In the genomic region with DNA sequence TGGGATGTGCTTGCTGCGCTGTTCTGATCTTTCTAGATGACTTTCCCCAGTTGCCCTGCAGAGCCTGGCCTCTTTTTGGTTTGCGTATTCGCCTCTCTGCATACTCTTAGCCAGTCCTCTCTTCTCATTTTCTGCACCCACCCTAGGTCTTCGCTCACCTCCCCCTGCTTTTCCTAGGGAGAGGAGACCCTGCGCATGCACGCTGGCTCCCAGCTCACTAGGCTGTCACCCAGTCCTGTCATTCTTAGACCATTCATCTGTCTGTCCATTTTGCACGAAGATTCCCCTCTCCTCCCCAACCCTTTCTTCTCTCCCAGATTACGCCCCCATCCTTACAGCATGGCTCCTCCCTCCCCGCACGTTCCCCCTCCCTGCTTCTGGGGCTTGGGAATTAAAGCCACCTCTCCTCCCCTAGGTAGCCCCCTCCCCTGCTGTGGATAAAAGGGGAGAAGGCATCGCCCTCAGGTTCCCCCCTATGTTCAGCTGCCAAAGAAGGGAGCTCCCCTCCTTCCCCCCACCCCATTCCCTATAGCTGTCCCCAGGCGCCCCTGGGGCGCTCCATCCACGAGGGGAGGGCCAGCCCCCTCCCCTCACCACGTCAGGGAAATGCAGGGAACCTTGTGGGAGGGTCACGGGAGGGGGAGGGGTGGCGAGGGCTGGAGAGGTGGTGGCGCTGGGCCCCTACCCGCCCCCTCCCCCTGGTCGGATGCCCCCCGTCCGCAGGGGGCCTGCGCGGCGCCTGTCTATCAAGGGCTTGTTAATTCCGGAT, we compare ENCODE assay signal across 8 mouse cellular contexts. TPM values are rescaled to one million over a fixed set of nuclear protein-coding genes. Genes with fewer than 3 reads are reported as not detected.
A peak's percentile ranks its signal among the peaks of the same experiment; 100 is the strongest.
DNase-seq lines count a peak whose midpoint lies in the region; ATAC-seq and TF ChIP-seq lines count a peak whose summit lies in the region.

No protein-coding gene starts in this region.

- peaks cover 53% of the 10 kb centered on the region for H3K4me1 ChIP-seq in forebrain, embryonic 12.5 days
- H3K4me1 ChIP-seq in liver, embryonic 12.5 days, result peaks cover 24% of the 10 kb centered on the region

- no peak for TF ChIP-seq CTCF in left cerebral cortex, adult 2 months (IDR thresholded peaks at IDR 0.05)

- H3K4me2 ChIP-seq in forebrain, embryonic 12.5 days, result peak overlapping the region; percentile 83
- peak overlapping the region; percentile 81 for H3K4me2 ChIP-seq in liver, embryonic 12.5 days

- ATAC-seq in forebrain, embryonic 12.5 days (ENCODE audit: low FRiP score), result peak; percentile 36
- no peak for ATAC-seq in liver, embryonic 12.5 days

- H3K27me3 ChIP-seq in forebrain, embryonic 12.5 days, result peaks cover 77% of the 10 kb centered on the region
- peaks cover 97% of the 10 kb centered on the region for H3K27me3 ChIP-seq in liver, embryonic 12.5 days (replicated peaks)

- H3K4me3 ChIP-seq in left cerebral cortex, adult 2 months, result 0 out of 2 replicates have a peak overlapping the region, but pooled peaks have one; percentile 21
- peak overlapping the region; percentile 52 for H3K4me3 ChIP-seq in forebrain, embryonic 12.5 days (replicated peaks)
- peak overlapping the region; percentile 55 for H3K4me3 ChIP-seq in liver, embryonic 12.5 days

- no peak for DNase-seq in left cerebral cortex, adult 2 months (ENCODE audit: extremely low spot score in 1 of 2, low spot score in 2 of 2)
- DNase-seq in left cerebral cortex, postnatal 25 days (ENCODE audit: low spot score in 2 of 2), result no peak
- peak; percentile 52 for DNase-seq in cerebellum, adult 18-20 months
- DNase-seq in urinary bladder, postnatal 4 days (ENCODE audit: low spot score in 2 of 2), result no peak
- DNase-seq in urinary bladder, postnatal 36 days (ENCODE audit: low spot score in 2 of 2), result no peak
- DNase-seq in kidney, postnatal 36 days, result no peak

- H3K9ac ChIP-seq in forebrain, embryonic 12.5 days, result peak overlapping the region; percentile 63
- H3K9ac ChIP-seq in liver, embryonic 12.5 days, result no peak overlapping the region

- H3K9me3 ChIP-seq in forebrain, embryonic 12.5 days, result no peaks in the 10 kb centered on the region
- no peaks in the 10 kb centered on the region for H3K9me3 ChIP-seq in liver, embryonic 12.5 days (replicated peaks)

- peak overlapping the region; percentile 81 for H3K27ac ChIP-seq in left cerebral cortex, adult 2 months
- H3K27ac ChIP-seq in forebrain, embryonic 12.5 days, result peak overlapping the region; percentile 88
- H3K27ac ChIP-seq in liver, embryonic 12.5 days, result no peak overlapping the region

- intact Hi-C loops in left cerebral cortex, adult 2 months (cut with DNase I), result no loop called here
- intact Hi-C loops in left cerebral cortex, postnatal 25 days (cut with DNase I), result no loop called here

- no peaks in the 10 kb centered on the region for H3K36me3 ChIP-seq in forebrain, embryonic 12.5 days (replicated peaks)
- no peaks in the 10 kb centered on the region for H3K36me3 ChIP-seq in liver, embryonic 12.5 days

- 2% methylated on average over 19 of the region's 26 CpGs for WGBS in forebrain, embryonic 12.5 days
- 7% methylated on average over 26 of the region's 26 CpGs for WGBS in liver, embryonic 12.5 days (ENCODE audit: insufficient replicate concordance)

RNA-seq across cellular contexts. Expression of a gene that starts 24.8 kb away (rescaled TPM):
- total RNA-seq in left cerebral cortex, adult 2 months (2021), result 10 to 100 TPM; 59.5 to 63.7 TPM
- 10 to 100 TPM; 60.0 to 65.0 TPM for total RNA-seq in left cerebral cortex, postnatal 25 days (2021)
- 5.5 and 6.6 TPM in 2 replicates for polyA plus RNA-seq in forebrain, embryonic 12.5 days (2016; fragmentation: Nextera tagmentation; extraction: Ambion mirVana)
- polyA plus RNA-seq in liver, embryonic 12.5 days (2016; fragmentation: Nextera tagmentation; extraction: Ambion mirVana), result 0.05 and 0.11 TPM in 2 replicates

RNA-seq across cellular contexts. Expression of a gene that starts 26.6 kb away (rescaled TPM):
- total RNA-seq in left cerebral cortex, adult 2 months (2021), result 1 to 10 TPM; 1.5 to 2.7 TPM
- total RNA-seq in left cerebral cortex, postnatal 25 days (2021), result 1 to 10 TPM; 1.9 to 2.2 TPM
- 0.86 and 1.5 TPM in 2 replicates for polyA plus RNA-seq in forebrain, embryonic 12.5 days (2016; fragmentation: Nextera tagmentation; extraction: Ambion mirVana)
- polyA plus RNA-seq in liver, embryonic 12.5 days (2016; fragmentation: Nextera tagmentation; extraction: Ambion mirVana), result 0.38 TPM in 1 of 2 replicates, not detected in the other

RNA-seq across cellular contexts. Expression of a gene that starts 49.0 kb away (rescaled TPM):
- 100 to 1,000 TPM; 637 to 705 TPM for total RNA-seq in left cerebral cortex, adult 2 months (2021)
- total RNA-seq in left cerebral cortex, postnatal 25 days (2021), result 100 to 1,000 TPM; 571 to 587 TPM
- polyA plus RNA-seq in forebrain, embryonic 12.5 days (2016; fragmentation: Nextera tagmentation; extraction: Ambion mirVana), result 7.7 and 8.0 TPM in 2 replicates
- 0.10 and 0.18 TPM in 2 replicates for polyA plus RNA-seq in liver, embryonic 12.5 days (2016; fragmentation: Nextera tagmentation; extraction: Ambion mirVana)

RNA-seq across cellular contexts. Expression of a gene that starts 52.4 kb away (rescaled TPM):
- 1 to 10 TPM; 4.3 TPM for total RNA-seq in left cerebral cortex, adult 2 months (2021)
- 1 to 10 TPM; 3.5 to 3.9 TPM for total RNA-seq in left cerebral cortex, postnatal 25 days (2021)
- 2.5 and 2.9 TPM in 2 replicates for polyA plus RNA-seq in forebrain, embryonic 12.5 days (2016; fragmentation: Nextera tagmentation; extraction: Ambion mirVana)
- 0.50 and 0.55 TPM in 2 replicates for polyA plus RNA-seq in liver, embryonic 12.5 days (2016; fragmentation: Nextera tagmentation; extraction: Ambion mirVana)

Comparison
In these comparisons a context has a peak if more than half of its experiments do, and no peak if none do; other contexts are left out.
1. DNase-seq: peak in cerebellum, adult 18-20 months (2 of 2); none in left cerebral cortex, adult 2 months (0 of 2), left cerebral cortex, postnatal 25 days (0 of 2), urinary bladder, postnatal 4 days (0 of 2), urinary bladder, postnatal 36 days (0 of 2) and kidney, postnatal 36 days (0 of 2).
2. Peak in every context shown above with its lines, with median percentiles within 50 percentile points of each other: H3K4me3 ChIP-seq.